Mouse (Mus musculus) neural tube, postnatal 0 days (tissue): ENCODE results near the gene Dnal4. TPM values are rescaled to one million over a fixed set of nuclear protein-coding genes. Genes with fewer than 3 reads are reported as not detected.

Experiments
- polyA plus RNA-seq: library from polyadenylated mRNA; unstranded; fragments of >200 nt; fragmentation: Nextera tagmentation; extraction: Ambion mirVana; gene quantifications from 2 replicates; pipeline ENCODE4 v1.2.1, GENCODE M21; 2015

Dnal4 gene
- 44.9 and 49.0 TPM in 2 replicates for polyA plus RNA-seq

GRCm38 (mm10) chr15:79777749-79778148 is at the start of gene Dnal4:
TSS of gene Dnal4 (minus strand) at chr15:79777849.

GRCm38 (mm10) chr15:79804352-79805071 is 26.9 kb upstream of the Dnal4 start, which contains the start of gene Nptxr:
TSS of gene Nptxr (minus strand) at chr15:79804766.

GRCm38 (mm10) chr15:79741921-79742705 is 35.5 kb downstream of the Dnal4 start, which contains the start of gene Sun2:
TSS of gene Sun2 (minus strand) at chr15:79742536.

Other genes with a start within 250 kb of the Dnal4 start
- gene Ddx17, start 231.1 kb downstream of the Dnal4 start, polyA plus RNA-seq = 34.7 and 43.4 TPM in 2 replicates
- gene Dmc1, start 172.7 kb downstream of the Dnal4 start, polyA plus RNA-seq = 1.6 and 1.8 TPM in 2 replicates
- 1.6 and 3.1 TPM in 2 replicates for gene Fam227a, start 118.9 kb downstream of the Dnal4 start, polyA plus RNA-seq
- 89.4 and 95.8 TPM in 2 replicates for gene Cby1, start 118.7 kb downstream of the Dnal4 start, polyA plus RNA-seq
- 248 and 250 TPM in 2 replicates for gene Tomm22, start 107.0 kb downstream of the Dnal4 start, polyA plus RNA-seq
- 19.0 and 19.3 TPM in 2 replicates for gene Josd1, start 89.9 kb downstream of the Dnal4 start, polyA plus RNA-seq
- gene Gtpbp1, start 87.0 kb downstream of the Dnal4 start, polyA plus RNA-seq = 29.9 and 35.4 TPM in 2 replicates
- gene Sun2, start 35.3 kb downstream of the Dnal4 start, polyA plus RNA-seq = 2.1 and 2.8 TPM in 2 replicates
- 67.2 and 72.9 TPM in 2 replicates for gene Nptxr, start 26.9 kb upstream of the Dnal4 start, polyA plus RNA-seq
- 1.0 and 1.7 TPM in 2 replicates for gene Npcd, start 56.4 kb upstream of the Dnal4 start, polyA plus RNA-seq
- 58.2 and 60.4 TPM in 2 replicates for gene Cbx6, start 56.8 kb upstream of the Dnal4 start, polyA plus RNA-seq
- 5.9 and 8.0 TPM in 2 replicates for gene Apobec3, start 113.8 kb upstream of the Dnal4 start, polyA plus RNA-seq
- gene Cbx7, start 193.3 kb upstream of the Dnal4 start, polyA plus RNA-seq = 3.1 and 4.2 TPM in 2 replicates
- 11.0 and 11.7 TPM in 2 replicates for gene Pdgfb, start 237.1 kb upstream of the Dnal4 start, polyA plus RNA-seq